Mouse (Mus musculus) CH12.LX (cell line): ENCODE results near the gene Gramd1b. TPM values are rescaled to one million over a fixed set of nuclear protein-coding genes. Genes with fewer than 3 reads are reported as not detected.

Experiments
- DNase-seq: peaks from one replicate; pipeline ENCODE4 v3.0.0-alpha.2; 2013; ENCODE audit errors: extremely low read depth
- H3K27ac ChIP-seq: 2 replicates; pipeline ENCODE4 v1.5.1; 2012; ENCODE audit warnings: low read depth, mild to moderate bottlenecking, control low read depth, moderate library complexity; ENCODE audit not compliant: insufficient read depth
- H3K27me3 ChIP-seq: replicated peaks from 2 replicates; pipeline ENCODE3; 2012; ENCODE audit warnings: inconsistent platforms
- H3K36me3 ChIP-seq, 2 experiments: replicated peaks in 1 of 2; 2 replicates each; pipeline versions ENCODE3 to v1.6.1; 2012; ENCODE audit warnings: inconsistent platforms in 1 of 2, low read length in 1 of 2, mild to moderate bottlenecking in 1 of 2, mixed read lengths in 1 of 2, moderate library complexity in 1 of 2; ENCODE audit not compliant: control insufficient read depth in 1 of 2, insufficient read depth in 1 of 2
- H3K4me1 ChIP-seq, 2 experiments: 2 replicates each; pipeline ENCODE4 v1.6.1; 2012; ENCODE audit warnings: inconsistent platforms in 1 of 2, moderate library complexity in 1 of 2; ENCODE audit not compliant: insufficient read depth in 2 of 2, control insufficient read depth in 1 of 2
- H3K4me2 ChIP-seq: 2 replicates; pipeline ENCODE4 v1.6.1; 2012; ENCODE audit warnings: low read depth, mild to moderate bottlenecking, control low read depth; ENCODE audit not compliant: poor library complexity, insufficient read depth, severe bottlenecking
- H3K4me3 ChIP-seq, 3 experiments: fragments of 150-350 bp in 1 of 3; sonication (generic) in 1 of 3; replicated peaks in 1 of 3; 2 replicates each; pipeline versions ENCODE3 to v1.5.1; 2011 to 2012; ENCODE audit warnings: low read depth in 2 of 3, low read length in 2 of 3, mild to moderate bottlenecking in 2 of 3, moderate library complexity in 2 of 3, control low read depth in 1 of 3, improper control_type of control experiment in 1 of 3, inconsistent platforms in 1 of 3, mixed read lengths in 1 of 3; ENCODE audit not compliant: poor library complexity in 1 of 3
- H3K79me2 ChIP-seq: replicated peaks from 2 replicates; pipeline ENCODE4 v1.6.1; 2012; ENCODE audit warnings: mild to moderate bottlenecking, moderate library complexity; ENCODE audit not compliant: control insufficient read depth, poor library complexity, insufficient read depth, severe bottlenecking; ENCODE audit errors: extremely low read depth
- H3K9ac ChIP-seq: 2 replicates; pipeline ENCODE4 v1.6.1; 2012; ENCODE audit warnings: low read depth, mild to moderate bottlenecking, control low read depth, moderate library complexity; ENCODE audit not compliant: insufficient read depth
- H3K9me3 ChIP-seq: replicated peaks from 2 replicates; pipeline ENCODE3; 2012; ENCODE audit warnings: low read length, inconsistent platforms, mixed read lengths
- BHLHE40 ChIP-seq: IDR thresholded peaks from 2 replicates; pipeline ENCODE4 v1.6.1; 2011; ENCODE audit warnings: mild to moderate bottlenecking, low read depth, low read length, improper control_type of control experiment
- CHD1 ChIP-seq: IDR thresholded peaks from 2 replicates; pipeline ENCODE4 v1.6.1; 2012; ENCODE audit warnings: low read depth, low read length, improper control_type of control experiment, inconsistent platforms
- CHD2 ChIP-seq: IDR thresholded peaks from 2 replicates; pipeline ENCODE4 v1.6.1; 2011; ENCODE audit warnings: low read length, improper control_type of control experiment
- E2F4 ChIP-seq: IDR thresholded peaks from 2 replicates; pipeline ENCODE4 v1.6.1; 2011; ENCODE audit warnings: low read depth, low read length, improper control_type of control experiment; ENCODE audit not compliant: insufficient replicate concordance
- ELF1 ChIP-seq: IDR thresholded peaks from 2 replicates; pipeline ENCODE4 v1.6.1; 2014; ENCODE audit warnings: low read depth, mild to moderate bottlenecking, inconsistent platforms, low read length, improper control_type of control experiment
- EP300 ChIP-seq: IDR thresholded peaks from 2 replicates; pipeline ENCODE4 v1.6.1; 2011; ENCODE audit warnings: low read length, improper control_type of control experiment
- ETS1 ChIP-seq: conservative IDR thresholded peaks from 2 replicates; pipeline ENCODE4 v1.6.1; 2012; ENCODE audit warnings: low read depth, mild to moderate bottlenecking, inconsistent platforms, low read length, improper control_type of control experiment, moderate library complexity
- GABPA ChIP-seq: IDR thresholded peaks from 2 replicates; pipeline ENCODE4 v1.6.1; 2012; ENCODE audit warnings: low read depth, low read length, improper control_type of control experiment, inconsistent platforms; ENCODE audit not compliant: insufficient replicate concordance
- HCFC1 ChIP-seq: IDR thresholded peaks from 2 replicates; pipeline ENCODE4 v1.6.1; 2012; ENCODE audit warnings: low read depth, mild to moderate bottlenecking, inconsistent platforms, low read length, improper control_type of control experiment
- IRF4 ChIP-seq: IDR thresholded peaks from 2 replicates; pipeline ENCODE4 v1.6.1; 2014; ENCODE audit warnings: low read depth, mild to moderate bottlenecking, inconsistent platforms, low read length, improper control_type of control experiment
- JUN ChIP-seq: IDR thresholded peaks from 2 replicates; pipeline ENCODE4 v1.6.1; 2011; ENCODE audit warnings: low read depth, mild to moderate bottlenecking, low read length, improper control_type of control experiment, moderate library complexity; ENCODE audit not compliant: insufficient read depth
- JUND ChIP-seq: conservative IDR thresholded peaks from 2 replicates; pipeline ENCODE4 v1.6.1; 2011; ENCODE audit warnings: low read depth, low read length, improper control_type of control experiment
- KAT2A ChIP-seq: IDR thresholded peaks from 2 replicates; pipeline ENCODE4 v1.6.1; 2012; ENCODE audit warnings: low read length, improper control_type of control experiment, inconsistent platforms; ENCODE audit not compliant: insufficient replicate concordance
- MAFK ChIP-seq: IDR thresholded peaks from 2 replicates; pipeline ENCODE4 v1.6.1; 2011; ENCODE audit warnings: low read length, improper control_type of control experiment; ENCODE audit not compliant: insufficient replicate concordance
- MAX ChIP-seq: IDR thresholded peaks from 2 replicates; pipeline ENCODE4 v1.6.1; 2011; ENCODE audit warnings: low read length, improper control_type of control experiment
- MAZ ChIP-seq: IDR thresholded peaks from 2 replicates; pipeline ENCODE4 v1.6.1; 2012; ENCODE audit warnings: low read depth, mild to moderate bottlenecking, inconsistent platforms, low read length, improper control_type of control experiment, moderate library complexity
- MEF2A ChIP-seq: IDR thresholded peaks from 2 replicates; pipeline ENCODE4 v1.6.1; 2014; ENCODE audit warnings: low read depth, mild to moderate bottlenecking, inconsistent platforms, low read length, improper control_type of control experiment, borderline replicate concordance
- NELFE ChIP-seq: IDR thresholded peaks from 2 replicates; pipeline ENCODE4 v1.6.1; 2011; ENCODE audit warnings: low read depth, low read length, improper control_type of control experiment
- NRF1 ChIP-seq: IDR thresholded peaks from 2 replicates; pipeline ENCODE4 v1.6.1; 2014; ENCODE audit warnings: low read depth, mild to moderate bottlenecking, inconsistent platforms, low read length, improper control_type of control experiment, moderate library complexity
- PAX5 ChIP-seq: IDR thresholded peaks from 2 replicates; pipeline ENCODE4 v1.6.1; 2012; ENCODE audit warnings: low read length, inconsistent platforms, mixed read lengths
- POLR2A ChIP-seq: IDR thresholded peaks from 2 replicates; pipeline ENCODE4 v1.6.1; 2011; ENCODE audit warnings: low read depth, mild to moderate bottlenecking, improper control_type of control experiment, low read length
- POLR2AphosphoS2 ChIP-seq: IDR thresholded peaks from 2 replicates; pipeline ENCODE4 v1.6.1; 2011; ENCODE audit warnings: low read depth, low read length, improper control_type of control experiment
- RAD21 ChIP-seq: IDR thresholded peaks from 2 replicates; pipeline ENCODE4 v1.6.1; 2011; ENCODE audit warnings: low read depth, mild to moderate bottlenecking, low read length, improper control_type of control experiment, moderate library complexity
- RCOR1 ChIP-seq: conservative IDR thresholded peaks from 2 replicates; pipeline ENCODE4 v1.6.1; 2012; ENCODE audit warnings: low read depth, mild to moderate bottlenecking, inconsistent platforms, low read length, improper control_type of control experiment
- SIN3A ChIP-seq: IDR thresholded peaks from 2 replicates; pipeline ENCODE4 v1.6.1; 2012; ENCODE audit warnings: low read length, improper control_type of control experiment, inconsistent platforms
- SMC3 ChIP-seq: IDR thresholded peaks from 2 replicates; pipeline ENCODE4 v1.6.1; 2011; ENCODE audit warnings: low read depth, low read length, improper control_type of control experiment
- TBP ChIP-seq: conservative IDR thresholded peaks from 2 replicates; pipeline ENCODE4 v1.6.1; 2011; ENCODE audit warnings: low read depth, low read length, improper control_type of control experiment
- USF1 ChIP-seq: IDR thresholded peaks from 2 replicates; pipeline ENCODE4 v1.6.1; 2014; ENCODE audit warnings: low read depth, mild to moderate bottlenecking, inconsistent platforms, low read length, improper control_type of control experiment
- USF2 ChIP-seq: conservative IDR thresholded peaks from 2 replicates; pipeline ENCODE4 v1.6.1; 2011; ENCODE audit warnings: low read depth, low read length, improper control_type of control experiment
- ZMIZ1 ChIP-seq: IDR thresholded peaks from 2 replicates; pipeline ENCODE4 v1.6.1; 2012; ENCODE audit warnings: low read depth, mild to moderate bottlenecking, inconsistent platforms, low read length, improper control_type of control experiment
- ZNF384 ChIP-seq: IDR thresholded peaks from 2 replicates; pipeline ENCODE4 v1.6.1; 2012; ENCODE audit warnings: low read depth, low read length, improper control_type of control experiment, inconsistent platforms
- dilution Hi-C: fragments of 300-500 bp; cut with MboI; formaldehyde crosslinking; loops from 2 replicates; pipeline ENCODE4 v1.14.3; 2020; ENCODE audit warnings: low sequenced_read_pairs; ENCODE audit not compliant: extremely low pct_unique_long_range_greater_than_20kb, extremely low pct_ligation_motif_present
- in situ Hi-C: fragments of 300-500 bp; cut with MboI; formaldehyde crosslinking; loops from 3 replicates; pipeline ENCODE4 v1.14.3; 2019; ENCODE audit warnings: low sequenced_read_pairs, low pct_ligation_motif_present, low pct_unique_long_range_greater_than_20kb, mixed read lengths
- polyA plus RNA-seq: library from polyadenylated mRNA; unstranded; fragments of >175 nt; gene quantifications from 2 replicates; pipeline ENCODE4 v1.2.1, GENCODE M21; 2012; ENCODE audit warnings: low read depth; ENCODE audit not compliant: insufficient read length
- total RNA-seq, 2 experiments: library from RNA; depleted of rRNA; stranded (reverse); fragments of 300-350 nt in 1 of 2; fragments of >200 nt in 1 of 2; gene quantifications; 2 replicates each; pipeline ENCODE4 v1.2.3; 2012 to 2014

Gene Gramd1b
- total and polyA plus RNA-seq, 3 experiments: 13.3 to 40.8 (median 16.7) TPM

DNA sequence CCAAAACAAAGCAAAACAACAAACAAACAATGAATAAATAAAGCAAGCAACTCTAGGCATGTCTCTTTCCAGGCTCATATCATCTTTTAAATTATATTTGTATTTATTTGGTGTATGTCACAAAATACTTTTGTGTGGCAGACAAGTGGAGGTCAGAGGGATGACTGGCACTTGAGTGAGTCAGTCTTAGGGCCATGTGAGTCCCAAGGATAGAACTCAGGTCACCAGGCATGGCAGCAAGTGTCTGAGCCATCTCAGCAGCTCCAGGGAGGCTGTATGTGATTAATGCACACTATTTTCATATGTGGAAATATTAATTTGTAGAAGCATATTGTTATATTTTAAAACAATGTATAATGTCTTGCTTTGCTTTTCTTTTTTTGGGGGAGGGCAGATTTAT, 106.3 kb downstream of the Gramd1b start:
- in situ Hi-C loops: loop anchor here (25.0 kb wide), 1 partner anchor 337 kb away; no protein-coding TSS in a partner anchor
- peaks cover 0 to 15% of the 10 kb centered on the region in 2 experiments for H3K36me3 ChIP-seq
- no peak overlapping the region for H3K4me2 ChIP-seq
- no peaks in the 10 kb centered on the region for H3K27me3 ChIP-seq
- no peak overlapping the region for H3K27ac ChIP-seq
- no peak for DNase-seq
- no peak overlapping the region for H3K9ac ChIP-seq
- no peaks in the 10 kb centered on the region; the same call in none of the 2 replicates for H3K79me2 ChIP-seq
- peaks cover 11% of the 10 kb centered on the region for H3K9me3 ChIP-seq
- H3K4me1 ChIP-seq: peaks cover 4 to 28% of the 10 kb centered on the region in 2 experiments; a peak in 3 of 4 replicates
- dilution Hi-C loops: no loop called here
- H3K4me3 ChIP-seq: no peak overlapping the region
- no peak for TF ChIP-seq KAT2A
- TF ChIP-seq ZNF384: no peak
- no peak for TF ChIP-seq IRF4
- TF ChIP-seq EP300: no peak
- TF ChIP-seq USF1: no peak
- TF ChIP-seq ETS1: no peak
- TF ChIP-seq ELF1: no peak
- no peak for TF ChIP-seq RCOR1
- no peak for TF ChIP-seq JUND
- TF ChIP-seq HCFC1: no peak
- no peak for TF ChIP-seq NRF1
- TF ChIP-seq POLR2AphosphoS2: no peak
- TF ChIP-seq ZMIZ1: no peak

DNA sequence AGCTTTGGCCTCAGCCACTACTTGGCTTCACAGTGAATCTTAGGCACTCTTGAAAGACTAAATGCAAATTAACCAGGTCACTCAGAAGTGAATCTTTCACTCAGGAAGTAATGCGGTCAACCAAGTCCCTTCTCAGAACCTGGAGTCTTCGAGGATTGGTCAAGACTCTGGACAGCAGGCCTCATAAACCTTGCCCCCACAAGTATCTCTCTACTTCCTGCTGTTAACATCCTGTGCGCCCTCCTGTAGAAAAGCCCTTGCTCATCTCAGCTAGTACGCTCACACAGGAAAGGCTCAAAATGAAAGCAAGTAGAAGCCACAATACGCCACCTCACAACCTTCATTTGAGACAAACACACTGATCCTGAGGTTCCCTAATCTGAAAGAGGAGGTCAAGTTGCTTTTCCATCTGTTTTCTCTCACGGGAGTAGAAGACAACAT, 107.7 kb downstream of the Gramd1b start:
- Histone ChIP-seq H3K9me3 (peaks cover 11% of the 10 kb centered on the region), H3K27ac (peak overlapping the region; percentile 93), H3K4me2 (peak overlapping the region; percentile 65; the same call in 1 of the 2 replicates), H3K79me2 (no peaks in the 10 kb centered on the region; the same call in none of the 2 replicates), H3K4me1 (peaks cover 4 to 28% of the 10 kb centered on the region in 2 experiments; a peak in 3 of 4 replicates), H3K4me3 (peak overlapping the region; percentile 60 to 72 (median 68)), H3K27me3 (no peaks in the 10 kb centered on the region), H3K9ac (peak overlapping the region; percentile 60), H3K36me3 (peaks cover 0 to 25% of the 10 kb centered on the region in 2 experiments)
- dilution Hi-C loops: no loop called here
- in situ Hi-C loops: loop anchor here (25.0 kb wide), 1 partner anchor 339 kb away; no protein-coding TSS in a partner anchor
- DNase-seq: peak; percentile 95
- TF ChIP-seq POLR2A (peak; percentile 64), MAZ (peak; percentile 41; the same call in 1 of the 2 replicates), TBP (peak; percentile 93), MEF2A (peak; percentile 48; the same call in 1 of the 2 replicates), SIN3A (no peak), PAX5 (no peak), CHD1 (no peak), JUND (no peak), ZMIZ1 (no peak; the same call in 1 of the 2 replicates), GABPA (no peak), RAD21 (no peak), JUN (no peak), EP300 (peak; percentile 9; the same call in 1 of the 2 replicates), USF2 (no peak), HCFC1 (peak; percentile 62), BHLHE40 (no peak), ELF1 (peak; percentile 79), CHD2 (peak; percentile 67; the same call in 1 of the 2 replicates), ZNF384 (no peak), MAFK (no peak; the same call in 1 of the 2 replicates), SMC3 (no peak), NELFE (peak; percentile 56; the same call in 1 of the 2 replicates), MAX (no peak), E2F4 (no peak), ETS1 (peak; percentile 71), IRF4 (peak; percentile 83), USF1 (no peak)
